Mouse (Mus musculus): ENCODE measurements around the gene Anxa5.

DNA sequence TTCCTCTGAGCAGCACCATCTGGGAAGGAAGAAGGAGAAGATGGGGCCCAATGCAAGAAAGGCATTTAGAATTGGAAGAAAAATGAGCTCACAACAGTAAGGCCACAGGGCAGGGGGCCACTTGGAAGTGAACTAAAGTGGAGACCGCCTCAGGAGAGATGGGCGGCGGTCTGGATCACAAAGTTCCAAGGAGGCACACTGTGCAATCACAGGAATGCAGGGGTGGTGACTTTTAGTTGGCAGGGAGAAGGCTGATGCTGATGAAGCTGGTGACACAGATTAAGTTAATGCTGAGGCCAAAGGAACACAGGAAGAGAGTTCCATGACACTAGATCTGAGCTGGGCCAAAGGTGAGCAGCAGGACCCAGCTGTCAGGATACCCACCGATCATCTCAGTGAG lies 35.4 kb downstream of the Anxa5 start:
- TF ChIP-seq POLR2A (IDR thresholded peaks at IDR 0.05; ENCODE audit: low read depth, low read length) (no peak), ZNF384 (IDR thresholded peaks at IDR 0.05; ENCODE audit: low read depth, low read length) (no peak), MAX (IDR thresholded peaks at IDR 0.05; ENCODE audit: low read length) (no peak), CHD2 (IDR thresholded peaks at IDR 0.05; ENCODE audit: low read length) (no peak), CHD1 (IDR thresholded peaks at IDR 0.05; ENCODE audit: low read depth, low read length) (no peak), TBP (conservative IDR thresholded peaks at IDR 0.05; ENCODE audit: low read depth, low read length) (no peak), CTCF (conservative IDR thresholded peaks at IDR 0.05 in 1 of 2, IDR thresholded peaks at IDR 0.05 in 1 of 2; ENCODE audit: low read depth in 2 of 2, low read length in 2 of 2) (no peak), POLR2AphosphoS2 (IDR thresholded peaks at IDR 0.05; ENCODE audit: low read depth, low read length) (no peak), ETS1 (conservative IDR thresholded peaks at IDR 0.05; ENCODE audit: low read depth, low read length) (no peak), UBTF (IDR thresholded peaks at IDR 0.05; ENCODE audit: low read depth, low read length) (no peak)
